Mouse (Mus musculus) cerebellum, adult 2 months (tissue): Measurements from ENCODE around the gene Siva1.

Experiments
- CTCF ChIP-seq: fragments of 200-500 bp; IDR thresholded peaks from 2 replicates; pipeline ENCODE4 v1.5.1; 2011; ENCODE audit warnings: low read depth, mild to moderate bottlenecking, control low read depth, low read length, moderate library complexity, borderline replicate concordance; ENCODE audit not compliant: insufficient read depth
- POLR2A ChIP-seq: fragments of 200-500 bp; IDR thresholded peaks from 2 replicates; pipeline ENCODE4 v1.6.1; 2011; ENCODE audit warnings: low read length, control low read depth, borderline replicate concordance; ENCODE audit not compliant: insufficient read depth

DNA sequence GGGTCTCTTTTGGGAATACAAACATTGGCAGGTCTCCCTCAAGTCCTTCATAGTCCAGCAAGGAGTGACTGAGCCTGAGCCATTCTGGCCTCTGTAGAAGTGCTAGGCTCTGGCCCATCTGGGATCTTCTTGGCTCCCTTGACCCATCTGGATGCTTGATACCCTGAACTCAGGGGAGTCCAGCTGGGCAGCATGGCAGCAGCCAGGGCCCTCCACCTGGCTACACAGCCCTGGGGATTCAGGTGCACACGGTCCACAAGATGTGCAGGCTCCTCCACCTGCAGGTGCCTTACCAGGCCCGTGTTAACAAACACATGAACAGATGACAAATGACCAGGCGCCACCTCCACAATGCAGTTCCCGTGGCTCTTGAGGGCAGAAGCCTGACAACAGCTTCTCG is 20.2 kb downstream of the Siva1 start:
- TF ChIP-seq CTCF = no peak
- TF ChIP-seq POLR2A = no peak
